Mouse (Mus musculus) forebrain, embryonic 14.5 days (tissue): ENCODE results near the gene Irf9. TPM values are rescaled to one million over a fixed set of nuclear protein-coding genes. Genes with fewer than 3 reads are reported as not detected.

Source experiments
- ATAC-seq: fragments of 200-750 bp; cut with Nextera tagmentation; 2 replicates; pipeline ENCODE4 v1.8.0; 2017; ENCODE audit warnings: mild to moderate bottlenecking, moderate library complexity
- DNase-seq: peaks from one replicate; pipeline ENCODE4 v3.0.0-alpha.2; 2015; ENCODE audit warnings: low spot score
- H3K27ac ChIP-seq: fragments of 300-500 bp; sonication (generic); 2 replicates; pipeline ENCODE4 v1.5.1; 2014; ENCODE audit warnings: low read depth, mild to moderate bottlenecking, control low read depth, low read length, moderate library complexity
- H3K27me3 ChIP-seq: fragments of 300-500 bp; sonication (generic); replicated peaks from 2 replicates; pipeline ENCODE4 v1.6.1; 2014; ENCODE audit warnings: low read length, control low read depth, mixed read lengths; ENCODE audit not compliant: control insufficient read depth, insufficient read depth
- H3K36me3 ChIP-seq: fragments of 300-500 bp; sonication (generic); 2 replicates; pipeline ENCODE4 v1.6.1; 2014; ENCODE audit warnings: low read length, control low read depth; ENCODE audit not compliant: control insufficient read depth, insufficient read depth
- H3K4me1 ChIP-seq: fragments of 300-500 bp; sonication (generic); 2 replicates; pipeline ENCODE4 v1.6.1; 2014; ENCODE audit warnings: antibody characterized with exemption, low read length, control low read depth; ENCODE audit not compliant: control insufficient read depth, insufficient read depth
- H3K4me2 ChIP-seq: fragments of 300-500 bp; sonication (generic); 2 replicates; pipeline ENCODE4 v1.6.1; 2014; ENCODE audit warnings: mild to moderate bottlenecking, control low read depth, low read length
- H3K4me3 ChIP-seq: fragments of 300-500 bp; sonication (generic); 2 replicates; pipeline ENCODE4 v1.5.1; 2014; ENCODE audit warnings: low read depth, low read length, control low read depth
- H3K9ac ChIP-seq: fragments of 300-500 bp; sonication (generic); 2 replicates; pipeline ENCODE4 v1.6.1; 2014; ENCODE audit warnings: mild to moderate bottlenecking, low read length, control low read depth, moderate library complexity
- H3K9me3 ChIP-seq: fragments of 300-500 bp; sonication (generic); replicated peaks from 2 replicates; pipeline ENCODE4 v1.6.1; 2016; ENCODE audit warnings: low read length, control low read depth, mixed read lengths; ENCODE audit not compliant: control insufficient read depth
- WGBS: fragments of 180-500 bp; shearing (Covaris S2); extraction: QIAGEN DNeasy Blood & Tissue Kit; methylation state at CpG from one replicate; pipeline ENCODE4 v1.1.7; 2014; 5-methylcytosine and 5-hydroxymethylcytosine counted together
- polyA plus RNA-seq: library from polyadenylated mRNA; unstranded; fragments of >200 nt; fragmentation: Nextera tagmentation; extraction: Ambion mirVana; gene quantifications from 2 replicates; pipeline ENCODE4 v1.2.1, GENCODE M21; 2014

Gene Irf9
- polyA plus RNA-seq, 1 experiment from 2014 or later: 6.3 TPM

- Histone ChIP-seq H3K4me3 (no peak overlapping the region), H3K27me3 (no peaks in the 10 kb centered on the region), H3K9ac (no peak overlapping the region), H3K27ac (no peak overlapping the region), H3K4me1 (no peaks in the 10 kb centered on the region), H3K9me3 (no peaks in the 10 kb centered on the region), H3K4me2 (no peak overlapping the region), H3K36me3 (peaks cover 91% of the 10 kb centered on the region)
- 95% methylated on average over 21 of the region's 21 CpGs for WGBS
- ATAC-seq: no peak
- DNase-seq: no peak
Measured at GRCm38 (mm10) chr14:55598521-55599390, 4.6 kb upstream of the Irf9 start.

DNA sequence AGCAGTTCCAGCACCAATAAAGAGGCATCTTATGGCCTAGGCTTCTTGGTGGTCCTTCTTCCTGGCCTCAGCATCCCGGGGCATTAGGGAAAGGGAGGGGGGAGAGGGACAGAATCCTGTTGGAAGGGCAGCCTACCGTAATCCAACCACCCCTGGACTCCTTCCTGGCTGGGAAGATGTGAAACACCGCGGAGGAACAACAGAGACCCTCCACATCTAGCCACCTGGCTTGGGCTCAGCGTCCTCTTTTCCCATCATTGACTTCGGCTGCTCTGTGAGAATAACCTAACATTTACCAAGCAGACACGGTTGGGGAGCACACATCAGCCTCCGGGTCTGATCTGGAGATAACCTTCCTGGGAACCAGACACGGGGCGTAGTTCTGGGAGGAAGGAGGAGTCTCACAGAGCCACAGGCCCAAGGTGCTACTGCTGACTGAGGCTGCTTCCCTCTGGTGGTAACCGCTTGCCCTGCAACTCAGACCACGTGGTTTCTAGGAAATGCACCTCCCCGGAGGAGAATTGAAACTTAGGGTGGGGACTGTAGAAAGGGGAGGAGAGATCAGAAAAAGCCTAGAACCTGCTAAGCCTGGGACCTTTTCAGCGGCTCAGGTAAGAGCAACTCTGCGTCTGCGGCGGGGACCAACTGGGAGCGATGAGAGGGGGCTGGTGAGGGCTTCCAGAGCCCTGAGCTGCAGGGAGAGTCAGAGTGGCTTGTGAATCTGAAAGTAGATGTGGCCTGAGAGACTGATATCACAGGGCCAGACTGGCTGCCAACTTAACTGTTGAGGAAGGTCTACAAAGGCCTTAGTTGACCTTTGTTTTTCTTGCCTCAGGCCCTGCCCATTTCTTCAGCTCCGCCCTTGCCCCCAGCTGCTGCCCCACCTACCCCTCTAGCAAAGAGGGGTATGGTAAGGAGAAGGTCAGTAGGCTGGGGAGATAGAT, 534 bp downstream of the Irf9 start:
- ATAC-seq (peak; percentile 90), DNase-seq (peak; percentile 84)
- Histone ChIP-seq H3K9ac (no peak overlapping the region; the same call in 1 of the 2 replicates), H3K36me3 (peaks cover 74% of the 10 kb centered on the region), H3K4me1 (no peaks in the 10 kb centered on the region), H3K9me3 (no peaks in the 10 kb centered on the region), H3K27me3 (no peaks in the 10 kb centered on the region), H3K27ac (no peak overlapping the region), H3K4me3 (peak overlapping the region; percentile 3; the same call in 1 of the 2 replicates), H3K4me2 (peak overlapping the region; percentile 36)
- WGBS: 20% methylated on average over 19 of the region's 19 CpGs

DNA sequence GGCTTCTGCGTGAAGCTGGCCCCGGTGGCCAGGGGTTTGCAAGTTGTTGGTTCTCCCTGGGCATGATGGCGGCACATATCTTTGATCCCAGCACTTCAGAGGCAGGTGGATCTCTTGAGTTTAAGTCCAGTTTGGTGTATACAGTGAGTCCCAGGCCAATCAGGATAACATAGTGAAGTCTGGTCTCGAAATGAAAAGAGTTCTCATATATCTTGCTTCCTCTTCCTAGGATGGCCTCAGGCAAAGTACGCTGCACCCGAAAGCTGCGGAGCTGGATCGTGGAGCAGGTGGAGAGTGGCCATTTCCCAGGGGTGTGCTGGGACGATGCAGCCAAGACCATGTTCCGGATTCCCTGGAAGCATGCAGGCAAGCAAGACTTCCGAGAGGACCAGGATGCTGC, 1.5 kb downstream of the Irf9 start:
- H3K27me3 ChIP-seq: no peaks in the 10 kb centered on the region
- H3K36me3 ChIP-seq: peaks cover 73% of the 10 kb centered on the region
- H3K4me3 ChIP-seq: no peak overlapping the region
- DNase-seq (no peak), ATAC-seq (no peak)
- no peak overlapping the region for H3K27ac ChIP-seq
- H3K4me1 ChIP-seq: no peaks in the 10 kb centered on the region
- no peaks in the 10 kb centered on the region for H3K9me3 ChIP-seq
- WGBS: 95% methylated on average over 11 of the region's 11 CpGs
- no peak overlapping the region for H3K9ac ChIP-seq
- H3K4me2 ChIP-seq: no peak overlapping the region

DNA sequence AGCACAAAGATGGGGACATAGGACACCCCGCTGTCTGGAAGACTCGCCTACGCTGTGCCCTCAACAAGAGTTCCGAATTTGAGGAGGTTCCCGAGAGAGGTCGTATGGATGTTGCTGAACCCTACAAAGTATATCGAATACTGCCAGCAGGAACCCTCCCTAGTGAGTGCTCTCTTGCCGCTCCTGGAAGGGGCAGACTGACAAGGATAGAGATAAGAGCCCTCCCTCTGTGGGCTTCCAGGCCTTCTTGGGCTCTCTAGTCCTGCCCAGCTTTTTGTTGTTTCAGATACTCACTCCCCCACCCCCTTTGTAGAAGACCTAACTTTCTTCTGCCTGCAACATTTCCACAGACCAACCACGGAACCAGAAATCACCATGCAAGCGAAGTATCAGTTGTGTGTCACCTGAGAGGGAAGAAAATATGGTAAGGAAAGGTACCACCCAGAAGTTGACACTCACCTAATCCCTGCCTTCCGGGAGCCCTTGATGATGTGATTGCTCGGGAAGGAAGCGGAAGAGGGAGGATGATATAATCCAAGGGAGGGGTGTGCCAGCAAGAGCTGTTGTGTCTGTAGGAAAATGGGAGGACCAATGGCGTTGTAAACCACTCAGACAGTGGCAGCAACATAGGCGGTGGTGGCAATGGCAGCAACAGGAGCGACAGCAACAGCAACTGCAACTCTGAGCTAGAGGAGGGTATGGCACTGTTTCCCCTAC, 2.5 kb downstream of the Irf9 start:
- no peak for DNase-seq
- Histone ChIP-seq H3K9me3 (no peaks in the 10 kb centered on the region), H3K27ac (no peak overlapping the region), H3K27me3 (no peaks in the 10 kb centered on the region), H3K36me3 (peaks cover 68% of the 10 kb centered on the region), H3K4me1 (no peaks in the 10 kb centered on the region), H3K4me2 (no peak overlapping the region), H3K4me3 (no peak overlapping the region), H3K9ac (no peak overlapping the region)
- ATAC-seq: no peak
- 94% methylated on average over 16 of the region's 16 CpGs for WGBS

- Histone ChIP-seq H3K4me2 (no peak overlapping the region), H3K27ac (no peak overlapping the region), H3K9me3 (no peaks in the 10 kb centered on the region), H3K4me1 (no peaks in the 10 kb centered on the region), H3K36me3 (peaks cover 43% of the 10 kb centered on the region), H3K27me3 (no peaks in the 10 kb centered on the region), H3K4me3 (no peak overlapping the region), H3K9ac (no peak overlapping the region)
- WGBS: 95% methylated on average over 6 of the region's 6 CpGs
- no peak for DNase-seq
- no peak for ATAC-seq
Measured at GRCm38 (mm10) chr14:55608339-55608738, 5.0 kb downstream of the Irf9 start.

DNA sequence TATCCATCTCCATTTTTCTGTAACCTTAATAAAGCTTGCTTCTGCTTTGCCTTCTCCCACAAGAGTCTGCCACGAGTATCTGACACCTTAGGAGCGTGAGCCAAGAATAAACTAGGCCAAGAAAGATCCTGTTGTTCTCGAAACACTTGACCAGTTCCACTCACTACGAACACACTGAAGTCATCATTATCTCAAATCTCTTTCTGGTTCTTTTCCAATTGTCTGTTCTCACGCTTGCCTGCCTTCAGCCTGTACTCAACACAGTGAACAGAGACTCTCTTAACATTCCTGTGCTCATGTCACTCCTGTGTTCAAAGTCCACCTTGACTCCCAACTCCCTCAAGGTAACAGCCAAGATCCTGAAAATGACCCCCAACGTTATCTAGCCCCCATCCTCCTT, 10.0 kb downstream of the Irf9 start:
- Histone ChIP-seq H3K4me3 (no peak overlapping the region), H3K27ac (no peak overlapping the region), H3K9ac (no peak overlapping the region), H3K36me3 (peaks cover 19% of the 10 kb centered on the region), H3K9me3 (no peaks in the 10 kb centered on the region), H3K4me1 (no peaks in the 10 kb centered on the region), H3K4me2 (no peak overlapping the region), H3K27me3 (no peaks in the 10 kb centered on the region)
- ATAC-seq: no peak
- DNase-seq: no peak
- 69% methylated on average over 6 of the region's 6 CpGs for WGBS

DNA sequence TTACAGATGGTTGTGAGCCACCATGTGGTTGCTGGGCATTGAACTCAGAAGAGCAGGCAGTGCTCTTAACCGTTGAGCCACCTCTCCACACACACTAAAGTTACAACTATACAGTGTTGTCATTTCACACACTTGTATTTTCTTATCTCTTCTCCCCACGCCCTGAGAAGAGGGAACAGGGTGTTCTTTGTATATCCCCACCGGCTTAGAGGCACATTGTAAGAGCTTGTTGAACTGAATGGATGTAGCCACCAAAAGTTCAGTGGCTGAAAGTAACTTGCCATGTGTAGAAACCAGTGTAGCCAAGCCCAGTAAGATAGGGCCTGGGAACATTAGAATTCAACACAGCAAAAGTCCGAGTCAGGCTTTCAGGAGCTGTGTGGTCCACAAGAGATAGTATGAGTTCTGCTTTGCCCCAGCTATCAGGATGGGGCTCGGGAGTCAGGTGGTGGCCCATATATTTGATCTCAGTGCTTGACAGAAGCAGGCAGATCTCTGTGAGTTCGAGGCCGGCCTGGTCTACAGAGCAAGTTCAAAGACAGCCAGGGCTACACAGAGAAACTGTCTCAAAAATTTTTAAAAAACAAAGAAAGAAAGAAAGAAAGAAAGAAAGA, 11.3 kb downstream of the Irf9 start:
- no peaks in the 10 kb centered on the region for H3K4me1 ChIP-seq

DNA sequence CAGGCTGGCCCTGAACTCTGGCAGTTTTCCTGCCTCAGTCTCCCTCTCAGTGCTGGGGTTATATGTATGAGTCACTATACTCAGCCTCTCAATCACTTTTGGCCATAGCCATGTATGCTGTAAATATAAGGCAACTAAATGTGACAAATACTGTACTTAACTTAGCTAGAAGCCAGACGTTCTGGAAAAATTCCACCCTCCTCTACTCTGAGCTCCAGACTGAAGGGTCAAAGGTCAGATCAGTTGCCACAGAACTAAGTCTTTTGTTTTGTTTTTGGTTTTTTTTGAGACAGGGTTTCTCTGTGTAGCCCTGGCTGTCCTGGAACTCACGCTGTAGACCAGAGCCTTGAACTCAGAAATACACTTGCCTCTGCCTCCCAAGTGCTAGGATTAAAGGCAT, 12.5 kb downstream of the Irf9 start:
- 55% methylated on average over 2 of the region's 2 CpGs for WGBS
- Histone ChIP-seq H3K9ac (no peak overlapping the region), H3K27me3 (no peaks in the 10 kb centered on the region), H3K4me1 (no peaks in the 10 kb centered on the region), H3K9me3 (no peaks in the 10 kb centered on the region), H3K4me2 (no peak overlapping the region), H3K27ac (no peak overlapping the region), H3K4me3 (no peak overlapping the region), H3K36me3 (no peaks in the 10 kb centered on the region)
- no peak for DNase-seq
- ATAC-seq: no peak

More for the DNA sequence above, 11.3 kb downstream of the Irf9 start:
- Histone ChIP-seq H3K4me3 (no peak overlapping the region), H3K4me2 (no peak overlapping the region), H3K27me3 (no peaks in the 10 kb centered on the region), H3K9ac (no peak overlapping the region), H3K9me3 (no peaks in the 10 kb centered on the region), H3K27ac (no peak overlapping the region), H3K36me3 (peaks cover 7% of the 10 kb centered on the region; the same call in 1 of the 2 replicates)
- no peak for DNase-seq
- ATAC-seq: no peak
- 82% methylated on average over 7 of the region's 7 CpGs for WGBS
